Mouse (Mus musculus): ENCODE data around the gene Arhgap32.
"Not testable (repeated sequence)": the region's sequence is repeated elsewhere in the genome, so short reads cannot be mapped to it uniquely, and the experiment has no call there.

Gene Arhgap32

GRCm38 (mm10) chr9:32137697-32138426 is 21.9 kb downstream of the Arhgap32 start:
- peak; percentile 84 for DNase-seq (ENCODE audit: low read depth, low spot score)

- DNase-seq (ENCODE audit: low read depth, low spot score) = no peak
Observed at GRCm38 (mm10) chr9:32138616-32139015, 22.7 kb downstream of the Arhgap32 start.

GRCm38 (mm10) chr9:32139641-32140040 is 23.7 kb downstream of the Arhgap32 start:
- DNase-seq (ENCODE audit: low read depth, low spot score) = no peak

- no peak for DNase-seq (ENCODE audit: low read depth, low spot score)
Observed at GRCm38 (mm10) chr9:32142834-32143233, 26.9 kb downstream of the Arhgap32 start.

GRCm38 (mm10) chr9:32143451-32143850 is 27.5 kb downstream of the Arhgap32 start:
- DNase-seq (ENCODE audit: low read depth, low spot score) = no peak

- peak; percentile 85 for DNase-seq (ENCODE audit: low read depth, low spot score)
Observed at GRCm38 (mm10) chr9:32146257-32146996, 30.5 kb downstream of the Arhgap32 start.

GRCm38 (mm10) chr9:32149241-32149640 is 33.3 kb downstream of the Arhgap32 start:
- peak; percentile 37 for DNase-seq (ENCODE audit: low read depth, low spot score)

- peak; percentile 28 for DNase-seq (ENCODE audit: low read depth, low spot score)
Observed at GRCm38 (mm10) chr9:32149836-32150642, 34.1 kb downstream of the Arhgap32 start.

- DNase-seq (ENCODE audit: low read depth, low spot score) = no peak
Observed at GRCm38 (mm10) chr9:32154727-32155371, 38.9 kb downstream of the Arhgap32 start.

GRCm38 (mm10) chr9:32156706-32157105 is 40.8 kb downstream of the Arhgap32 start:
- no peak for DNase-seq (ENCODE audit: low read depth, low spot score)

- no peak for DNase-seq (ENCODE audit: low read depth, low spot score)
Observed at GRCm38 (mm10) chr9:32157201-32157600, 41.3 kb downstream of the Arhgap32 start.

GRCm38 (mm10) chr9:32158837-32159543 is 43.1 kb downstream of the Arhgap32 start:
- peak; percentile 75 for DNase-seq (ENCODE audit: low read depth, low spot score)

GRCm38 (mm10) chr9:32159724-32160123 is 43.8 kb downstream of the Arhgap32 start:
- no peak for DNase-seq (ENCODE audit: low read depth, low spot score)

GRCm38 (mm10) chr9:32162792-32163191 is 46.9 kb downstream of the Arhgap32 start:
- DNase-seq (ENCODE audit: low read depth, low spot score) = no peak

- DNase-seq (ENCODE audit: low read depth, low spot score) = not testable (repeated sequence)
Observed at GRCm38 (mm10) chr9:32163820-32164219, 47.9 kb downstream of the Arhgap32 start.

GRCm38 (mm10) chr9:32168546-32169137 is 52.7 kb downstream of the Arhgap32 start:
- DNase-seq (ENCODE audit: low read depth, low spot score) = no peak

- DNase-seq (ENCODE audit: low read depth, low spot score) = no peak
Observed at GRCm38 (mm10) chr9:32170713-32171112, 54.8 kb downstream of the Arhgap32 start.

- no peak for DNase-seq (ENCODE audit: low read depth, low spot score)
Observed at GRCm38 (mm10) chr9:32176612-32177011, 60.7 kb downstream of the Arhgap32 start.

GRCm38 (mm10) chr9:32181170-32181569 is 65.2 kb downstream of the Arhgap32 start:
- peak; percentile 24 for DNase-seq (ENCODE audit: low read depth, low spot score)

- DNase-seq (ENCODE audit: low read depth, low spot score) = peak; percentile 46
Observed at GRCm38 (mm10) chr9:32186489-32186888, 70.6 kb downstream of the Arhgap32 start.
